Mouse (Mus musculus) midbrain, postnatal 0 days (tissue): ENCODE measurements around the gene Zfp688. TPM values are rescaled to one million over a fixed set of nuclear protein-coding genes. Genes with fewer than 3 reads are reported as not detected.

Experiments
- ATAC-seq: fragments of 200-750 bp; cut with Nextera tagmentation; 2 replicates; pipeline ENCODE4 v1.8.0; 2017; ENCODE audit warnings: moderate number of reproducible peaks, mild to moderate bottlenecking, moderate TSS enrichment, moderate library complexity; ENCODE audit not compliant: low FRiP score
- DNase-seq: peaks from one replicate; pipeline ENCODE4 v3.0.0-alpha.2; 2015; ENCODE audit warnings: low spot score
- H3K27ac ChIP-seq: fragments of 300-500 bp; sonication (generic); 2 replicates; pipeline ENCODE4 v1.5.1; 2014; ENCODE audit warnings: low read depth, mild to moderate bottlenecking, low read length, mixed read lengths
- H3K27me3 ChIP-seq: fragments of 300-500 bp; sonication (generic); 2 replicates; pipeline ENCODE4 v1.6.1; 2014; ENCODE audit warnings: low read length, control low read depth, mixed read lengths; ENCODE audit not compliant: insufficient read depth
- H3K36me3 ChIP-seq: fragments of 300-500 bp; sonication (generic); 2 replicates; pipeline ENCODE4 v1.6.1; 2014; ENCODE audit warnings: low read length, control low read depth, mixed read lengths; ENCODE audit not compliant: insufficient read depth
- H3K4me1 ChIP-seq: fragments of 300-500 bp; sonication (generic); 2 replicates; pipeline ENCODE4 v1.6.1; 2014; ENCODE audit warnings: mild to moderate bottlenecking, control low read depth, antibody characterized with exemption, low read length, mixed read lengths; ENCODE audit not compliant: insufficient read depth
- H3K4me2 ChIP-seq: fragments of 300-500 bp; sonication (generic); 2 replicates; pipeline ENCODE4 v1.6.1; 2014; ENCODE audit warnings: low read depth, mild to moderate bottlenecking, low read length, mixed read lengths; ENCODE audit not compliant: poor library complexity, severe bottlenecking
- H3K4me3 ChIP-seq: fragments of 300-500 bp; sonication (generic); 2 replicates; pipeline ENCODE4 v1.5.1; 2014; ENCODE audit warnings: low read depth, mild to moderate bottlenecking, low read length, moderate library complexity
- H3K9ac ChIP-seq: fragments of 300-500 bp; sonication (generic); replicated peaks from 2 replicates; pipeline ENCODE4 v1.6.1; 2014; ENCODE audit warnings: mild to moderate bottlenecking, low read length, moderate library complexity, mixed read lengths; ENCODE audit not compliant: poor library complexity, severe bottlenecking
- H3K9me3 ChIP-seq: fragments of 300-500 bp; sonication (generic); 2 replicates; pipeline ENCODE4 v1.6.1; 2016; ENCODE audit warnings: low read length, control low read depth
- CTCF ChIP-seq: IDR thresholded peaks from 2 replicates; pipeline ENCODE4 v1.5.1; 2016; ENCODE audit warnings: antibody characterized with exemption, mild to moderate bottlenecking
- WGBS: fragments of 180-500 bp; shearing (Covaris S2); extraction: QIAGEN DNeasy Blood & Tissue Kit; methylation state at CpG from one replicate; pipeline ENCODE4 v1.1.7; 2014; 5-methylcytosine and 5-hydroxymethylcytosine counted together
- polyA plus RNA-seq: library from polyadenylated mRNA; unstranded; fragments of >200 nt; fragmentation: Nextera tagmentation; extraction: Ambion mirVana; gene quantifications from 2 replicates; pipeline ENCODE4 v1.2.1, GENCODE M21; 2015
- total RNA-seq: library from RNA; depleted of rRNA; stranded (reverse); fragments of >200 nt; gene quantifications from 2 replicates; pipeline ENCODE4 v1.2.3, GENCODE M21; 2014

The Zfp688 gene
- total and polyA plus RNA-seq, 2 experiments from 2014 or later, result 33.1 to 34.3 TPM

DNA sequence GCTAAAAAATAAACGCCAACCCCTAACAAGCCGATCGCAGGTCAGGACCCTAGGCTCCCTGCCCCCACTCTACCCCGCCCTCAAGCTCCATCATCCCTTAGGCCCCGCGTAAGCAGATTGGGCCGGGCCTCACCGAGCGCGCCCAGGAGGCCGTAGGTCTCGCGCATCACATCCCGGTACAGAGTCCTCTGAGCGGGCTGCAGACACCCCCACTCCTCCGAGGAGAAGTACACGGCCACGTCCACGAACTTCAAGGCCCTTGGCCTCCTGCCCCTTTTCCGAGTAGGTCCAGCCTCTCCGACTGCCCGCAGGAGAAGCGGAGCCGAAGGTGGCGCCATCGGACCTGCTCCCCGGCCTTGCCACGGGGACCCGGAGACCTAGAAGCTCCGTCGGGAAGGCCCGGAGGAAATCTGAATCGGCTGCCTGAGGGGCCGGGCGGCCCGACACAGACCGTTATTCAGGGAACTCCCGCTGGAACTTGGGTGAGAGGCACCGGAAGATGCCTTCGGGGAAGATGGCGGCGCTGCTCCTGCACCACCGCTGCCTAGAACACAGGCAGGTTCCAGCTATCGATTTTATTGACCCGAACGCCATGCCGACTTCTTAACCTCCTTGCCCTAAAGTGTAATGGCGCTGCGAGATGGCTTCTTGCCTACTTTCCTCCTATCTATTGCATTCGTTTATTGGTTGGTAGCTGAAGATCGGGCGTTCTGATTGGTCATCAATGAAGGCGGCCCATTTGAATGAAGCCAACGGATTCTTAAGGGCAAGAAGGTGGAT, 26.8 kb upstream of the Zfp688 start, which contains the start of gene Zfp689:
Gene Zfp689, minus strand, starts transcription at position 638 of the 780 bp plus-strand sequence.
- Histone ChIP-seq H3K4me3 (peak within 1 kb of the TSS; percentile 95), H3K36me3 (peaks cover 11% of the 10 kb centered on the region), H3K27ac (peak within 1 kb of the TSS; percentile 95), H3K4me2 (peak within 1 kb of the TSS; percentile 54), H3K9me3 (no peaks in the 10 kb centered on the region), H3K9ac (peak within 1 kb of the TSS; percentile 93), H3K27me3 (no peaks in the 10 kb centered on the region), H3K4me1 (peaks cover 7% of the 10 kb centered on the region; the same call in 1 of the 2 replicates)
- DNase-seq (peak; percentile 98), ATAC-seq (peak; percentile 93)
- TF ChIP-seq CTCF, result peak; percentile 32
- WGBS, result under 1% methylated on average over 49 of the region's 54 CpGs

- Histone ChIP-seq H3K9me3 (no peaks in the 10 kb centered on the region), H3K4me1 (no peaks in the 10 kb centered on the region), H3K4me2 (no peak overlapping the region), H3K27ac (no peak overlapping the region), H3K4me3 (no peak overlapping the region), H3K27me3 (no peaks in the 10 kb centered on the region), H3K36me3 (peaks cover 19% of the 10 kb centered on the region), H3K9ac (no peak overlapping the region)
- 83% methylated on average over 20 of the region's 20 CpGs for WGBS
- no peak for TF ChIP-seq CTCF
- ATAC-seq, result no peak
- no peak for DNase-seq
Measured at GRCm38 (mm10) chr7:127443976-127444375, 22.1 kb upstream of the Zfp688 start.

- Histone ChIP-seq H3K9me3 (no peaks in the 10 kb centered on the region), H3K9ac (no peak overlapping the region), H3K27ac (no peak overlapping the region), H3K27me3 (no peaks in the 10 kb centered on the region), H3K4me2 (no peak overlapping the region), H3K36me3 (peaks cover 7% of the 10 kb centered on the region; the same call in 1 of the 2 replicates), H3K4me1 (no peaks in the 10 kb centered on the region), H3K4me3 (no peak overlapping the region)
- DNase-seq (no peak), ATAC-seq (no peak)
- WGBS, result 91% methylated on average over 3 of the region's 3 CpGs
- peak; percentile 54 for TF ChIP-seq CTCF
Measured at GRCm38 (mm10) chr7:127437724-127438123, 15.9 kb upstream of the Zfp688 start.

GRCm38 (mm10) chr7:127435206-127435605, 13.3 kb upstream of the Zfp688 start:
- no peak overlapping the region for H3K9ac ChIP-seq
- ATAC-seq, result no peak
- WGBS, result 92% methylated on average over 4 of the region's 4 CpGs

DNA sequence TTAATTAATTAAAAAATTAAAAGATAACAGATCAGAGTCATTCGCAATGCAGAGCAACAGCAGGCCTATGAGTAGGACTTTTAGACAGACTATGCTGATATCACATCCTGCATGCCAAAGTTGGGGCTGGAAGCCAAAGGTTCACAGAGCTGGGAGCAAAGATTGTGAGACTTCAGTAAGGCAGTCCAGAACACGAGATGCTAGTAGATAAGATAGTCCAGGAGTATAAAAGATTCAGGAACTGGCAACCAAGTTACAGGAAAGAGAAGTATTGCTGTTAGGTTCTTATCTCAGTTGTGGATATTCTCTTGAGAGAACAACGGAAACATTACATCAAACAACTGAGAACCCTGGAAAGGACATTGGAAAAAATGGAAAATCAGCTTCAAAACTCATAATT, 4.5 kb upstream of the Zfp688 start:
- Histone ChIP-seq H3K4me2 (no peak overlapping the region), H3K36me3 (no peaks in the 10 kb centered on the region), H3K4me3 (no peak overlapping the region), H3K4me1 (peaks cover under 1% of the 10 kb centered on the region; the same call in 1 of the 2 replicates), H3K9ac (no peak overlapping the region), H3K9me3 (no peaks in the 10 kb centered on the region), H3K27me3 (0 out of 2 replicates have a peak, but pooled peaks cover 3% of the 10 kb centered on the region), H3K27ac (no peak overlapping the region)
- DNase-seq (no peak), ATAC-seq (no peak)
- TF ChIP-seq CTCF, result no peak
- 67% methylated on average over 3 of the region's 3 CpGs for WGBS

More at GRCm38 (mm10) chr7:127435206-127435605, 13.3 kb upstream of the Zfp688 start:
- Histone ChIP-seq H3K27ac (no peak overlapping the region), H3K4me2 (no peak overlapping the region), H3K4me1 (no peaks in the 10 kb centered on the region), H3K36me3 (no peaks in the 10 kb centered on the region), H3K4me3 (no peak overlapping the region), H3K9me3 (no peaks in the 10 kb centered on the region), H3K27me3 (no peaks in the 10 kb centered on the region)
- no peak for DNase-seq
- no peak for TF ChIP-seq CTCF

- Histone ChIP-seq H3K27me3 (0 out of 2 replicates have a peak, but pooled peaks cover 3% of the 10 kb centered on the region), H3K27ac (no peak overlapping the region), H3K4me3 (no peak overlapping the region), H3K9me3 (no peaks in the 10 kb centered on the region), H3K4me2 (no peak overlapping the region), H3K4me1 (peaks cover 5% of the 10 kb centered on the region), H3K36me3 (no peaks in the 10 kb centered on the region), H3K9ac (no peak overlapping the region)
- DNase-seq, result no peak
- TF ChIP-seq CTCF, result no peak
- WGBS, result 88% methylated on average over 2 of the region's 2 CpGs
- no peak for ATAC-seq
Measured at GRCm38 (mm10) chr7:127425911-127426310, 4.0 kb upstream of the Zfp688 start.
